Mouse (Mus musculus) cerebellum, adult 2 months (tissue): ENCODE results near the gene Fam198a.

Source experiments
- CTCF ChIP-seq: fragments of 200-500 bp; IDR thresholded peaks from 2 replicates; pipeline ENCODE4 v1.5.1; 2011; ENCODE audit warnings: low read depth, mild to moderate bottlenecking, control low read depth, low read length, moderate library complexity, borderline replicate concordance; ENCODE audit not compliant: insufficient read depth
- POLR2A ChIP-seq: fragments of 200-500 bp; IDR thresholded peaks from 2 replicates; pipeline ENCODE4 v1.6.1; 2011; ENCODE audit warnings: low read length, control low read depth, borderline replicate concordance; ENCODE audit not compliant: insufficient read depth

- TF ChIP-seq CTCF (no peak), POLR2A (no peak)
These were observed 40.3 kb downstream of the Fam198a start for GRCm38 (mm10) chr9:121991041-121991440.
